Mouse (Mus musculus) liver, postnatal 0 days (tissue): ENCODE measurements at regions not wholly inside any gene's neighbourhood (a gene's known extent, or its start where the extent isn't known, plus 50 kb on each side); places are given as distances from the start of the nearest gene placed in this dataset.

Experiments
- CTCF ChIP-seq: sonication (generic); IDR thresholded peaks from 2 replicates; pipeline ENCODE4 v1.5.1; 2016; ENCODE audit warnings: antibody characterized with exemption, low read depth
- EP300 ChIP-seq: IDR thresholded peaks from 2 replicates; pipeline ENCODE4 v1.6.1; 2016; ENCODE audit warnings: antibody characterized with exemption, low read depth, mild to moderate bottlenecking

- TF ChIP-seq CTCF (no peak), EP300 (no peak)
Observed at GRCm38 (mm10) chr13:119150847-119151548, 277.4 kb upstream of the Paip1 start.
